Mouse (Mus musculus): ENCODE results near the gene Frmpd4. TPM values are rescaled to one million over a fixed set of nuclear protein-coding genes. Genes with fewer than 3 reads are reported as not detected.

Gene Frmpd4
- total RNA-seq, 2 experiments from 2014 or later, result 0.05 TPM

- no peak for DNase-seq
Observed at GRCm38 (mm10) chrX:167523151-167523550, 1053.9 kb downstream of the Frmpd4 start.

GRCm38 (mm10) chrX:167522528-167522927, 1054.5 kb downstream of the Frmpd4 start:
- no peak for DNase-seq

GRCm38 (mm10) chrX:167518440-167518839, 1058.6 kb downstream of the Frmpd4 start:
- no peak for DNase-seq

- DNase-seq, result no peak
Observed at GRCm38 (mm10) chrX:167497780-167498179, 1079.3 kb downstream of the Frmpd4 start.

GRCm38 (mm10) chrX:167492265-167492664, 1084.8 kb downstream of the Frmpd4 start:
- no peak for DNase-seq

GRCm38 (mm10) chrX:167491589-167492207, 1085.3 kb downstream of the Frmpd4 start:
- no peak for DNase-seq

- DNase-seq, result no peak
Observed at GRCm38 (mm10) chrX:167483409-167484177, 1093.4 kb downstream of the Frmpd4 start.

- DNase-seq, result no peak
Observed at GRCm38 (mm10) chrX:167477636-167478035, 1099.4 kb downstream of the Frmpd4 start.

GRCm38 (mm10) chrX:167434883-167435282, 1142.1 kb downstream of the Frmpd4 start:
- no peak for DNase-seq

- DNase-seq, result no peak
Observed at GRCm38 (mm10) chrX:167433950-167434349, 1143.1 kb downstream of the Frmpd4 start.

Other genes with a start within 250 kb of the Frmpd4 start
- gene Msl3, start 96.7 kb upstream of the Frmpd4 start, total RNA-seq (2021), result 10 to 100 TPM; 41.8 to 42.4 TPM
- gene Arhgap6, start 217.9 kb upstream of the Frmpd4 start, total RNA-seq (2021), result 1 to 10 TPM; 2.6 to 2.8 TPM